Mouse (Mus musculus): ENCODE measurements around the gene Aes. TPM values are rescaled to one million over a fixed set of nuclear protein-coding genes. Genes with fewer than 3 reads are reported as not detected.

Aes gene
- polyA plus RNA-seq, 1 experiment from 2014 or later: 473 TPM

DNA sequence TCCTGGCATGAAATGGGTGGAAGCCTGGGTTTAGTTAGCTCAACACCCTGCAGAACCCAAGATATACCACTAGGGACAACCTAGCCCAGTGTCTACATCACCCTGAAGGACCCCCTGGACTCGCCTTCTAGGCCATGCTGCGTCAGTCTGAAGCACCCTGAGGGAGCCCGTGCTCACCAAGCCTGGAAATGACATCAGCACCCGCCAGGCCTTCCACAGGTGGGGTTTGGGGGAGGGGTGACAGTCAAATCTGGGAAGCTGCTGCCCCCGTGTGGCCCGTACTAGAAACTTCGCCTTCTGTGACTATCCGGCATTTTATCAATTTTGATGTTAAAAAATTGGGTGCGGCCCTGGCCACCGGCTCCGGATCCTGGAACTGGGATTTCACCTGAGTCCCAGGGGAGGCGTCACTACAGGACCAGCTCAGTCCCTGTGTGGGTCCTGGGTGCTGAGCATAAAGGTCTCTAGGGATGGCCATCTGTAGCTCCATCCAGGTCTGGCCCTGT, 7.6 kb upstream of the Aes start:
- Histone ChIP-seq H3K4me2 (ENCODE audit: low read depth, low read length) (no peak overlapping the region), H3K9ac (ENCODE audit: low read depth, low read length) (peak overlapping the region; percentile 60), H3K9me3 (ENCODE audit: control insufficient read depth, low read length) (peaks cover 3% of the 10 kb centered on the region; the same call in 1 of the 2 replicates), H3K4me1 (ENCODE audit: control insufficient read depth, insufficient read depth, low read length) (peaks cover 21% of the 10 kb centered on the region), H3K27me3 (replicated peaks; ENCODE audit: control insufficient read depth, insufficient read depth, low read length) (no peaks in the 10 kb centered on the region), H3K4me3 (ENCODE audit: low read length) (no peak overlapping the region), H3K36me3 (ENCODE audit: control insufficient read depth, insufficient read depth, low read length) (no peaks in the 10 kb centered on the region), H3K27ac (ENCODE audit: low read length) (peak overlapping the region; percentile 83)
- peak; percentile 80 for ATAC-seq
- WGBS: 3% methylated on average over 12 of the region's 12 CpGs

DNA sequence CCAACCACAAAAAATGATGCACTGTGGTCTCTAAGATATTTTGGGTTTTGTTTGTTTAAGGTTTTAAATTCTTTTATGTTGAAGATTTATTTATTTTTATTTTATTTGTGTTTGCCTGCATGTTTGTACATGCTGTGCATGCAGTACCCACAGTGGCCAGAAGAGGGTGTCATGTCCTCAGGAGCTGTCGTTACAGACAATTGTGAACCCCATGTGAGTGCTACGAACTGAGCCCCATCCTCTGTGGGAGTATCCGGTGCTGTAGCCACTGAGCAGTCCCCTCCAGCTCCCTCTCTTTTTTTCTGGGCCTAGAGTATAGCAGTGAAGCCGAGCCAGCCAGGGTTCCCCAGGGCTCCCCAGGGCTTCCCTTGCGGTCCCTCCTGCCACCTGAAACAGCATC, 6.1 kb upstream of the Aes start:
- Histone ChIP-seq H3K27me3 (replicated peaks; ENCODE audit: control insufficient read depth, insufficient read depth, low read length) (no peaks in the 10 kb centered on the region), H3K9me3 (ENCODE audit: control insufficient read depth, low read length) (peaks cover 3% of the 10 kb centered on the region; the same call in 1 of the 2 replicates), H3K4me3 (ENCODE audit: low read length) (no peak overlapping the region), H3K4me2 (ENCODE audit: low read depth, low read length) (no peak overlapping the region), H3K27ac (ENCODE audit: low read length) (no peak overlapping the region), H3K36me3 (ENCODE audit: control insufficient read depth, insufficient read depth, low read length) (no peaks in the 10 kb centered on the region), H3K4me1 (ENCODE audit: control insufficient read depth, insufficient read depth, low read length) (peaks cover 19% of the 10 kb centered on the region), H3K9ac (ENCODE audit: low read depth, low read length) (no peak overlapping the region)
- no peak for ATAC-seq
- 93% methylated on average over 5 of the region's 5 CpGs for WGBS

DNA sequence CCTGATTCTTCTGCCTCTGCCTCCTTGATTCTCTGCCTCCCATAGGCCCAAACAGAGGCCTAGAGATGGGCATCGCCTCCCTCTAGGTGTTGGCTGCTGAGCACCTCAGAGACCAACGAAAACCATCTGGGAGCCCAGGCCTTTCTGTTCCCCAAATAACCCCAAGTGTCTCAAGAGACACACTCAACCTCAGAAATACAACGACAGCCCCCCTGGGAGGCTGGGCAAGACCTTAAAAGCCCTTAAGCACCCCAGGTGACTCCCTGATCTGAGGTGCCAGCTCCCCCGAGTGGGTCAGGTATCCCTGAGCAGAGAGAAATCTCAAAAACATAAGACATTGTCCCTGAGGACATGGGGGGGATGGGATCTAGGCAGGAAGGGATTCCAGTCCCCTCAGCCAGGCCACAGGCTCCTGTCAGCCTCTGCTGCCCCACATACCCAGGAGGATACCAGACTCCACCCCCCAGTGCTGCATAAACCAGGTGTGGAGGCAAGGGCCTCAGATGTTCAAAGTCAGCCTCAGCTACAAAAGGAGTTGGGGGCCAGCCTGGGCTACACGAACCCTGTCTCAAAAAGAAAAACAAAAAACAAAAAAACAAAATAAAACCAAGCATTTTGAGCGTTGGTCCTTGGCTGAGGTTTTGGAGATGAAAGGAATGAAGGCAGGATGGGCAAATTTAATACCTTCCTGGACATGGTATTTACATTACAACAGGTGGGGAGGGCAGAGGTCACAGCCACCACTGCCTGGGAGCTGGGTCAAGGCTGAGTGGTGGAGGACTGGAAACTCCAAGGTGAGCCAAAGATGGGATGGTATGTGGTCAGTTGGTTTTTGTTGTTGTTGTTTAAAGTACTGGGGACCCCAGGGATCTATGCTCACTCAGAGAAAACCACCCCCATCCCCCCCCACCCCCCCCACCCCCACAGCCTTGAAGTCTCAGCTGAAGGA, 5.2 kb upstream of the Aes start:
- no peak overlapping the region for H3K9ac ChIP-seq (ENCODE audit: low read depth, low read length)
- no peak overlapping the region for H3K4me2 ChIP-seq (ENCODE audit: low read depth, low read length)
- 75% methylated on average over 6 of the region's 6 CpGs for WGBS
- H3K36me3 ChIP-seq (ENCODE audit: control insufficient read depth, insufficient read depth, low read length): no peaks in the 10 kb centered on the region
- no peak overlapping the region for H3K4me3 ChIP-seq (ENCODE audit: low read length)
- H3K27me3 ChIP-seq (replicated peaks; ENCODE audit: control insufficient read depth, insufficient read depth, low read length): no peaks in the 10 kb centered on the region
- H3K9me3 ChIP-seq (ENCODE audit: control insufficient read depth, low read length): peaks cover 3% of the 10 kb centered on the region; the same call in 1 of the 2 replicates
- H3K4me1 ChIP-seq (ENCODE audit: control insufficient read depth, insufficient read depth, low read length): peaks cover 23% of the 10 kb centered on the region
- ATAC-seq: no peak
- H3K27ac ChIP-seq (ENCODE audit: low read length): no peak overlapping the region

- Histone ChIP-seq H3K27ac (ENCODE audit: low read length) (no peak overlapping the region), H3K9ac (ENCODE audit: low read depth, low read length) (no peak overlapping the region), H3K9me3 (ENCODE audit: control insufficient read depth, low read length) (peaks cover 3% of the 10 kb centered on the region; the same call in 1 of the 2 replicates), H3K27me3 (replicated peaks; ENCODE audit: control insufficient read depth, insufficient read depth, low read length) (no peaks in the 10 kb centered on the region), H3K4me3 (ENCODE audit: low read length) (no peak overlapping the region), H3K4me2 (ENCODE audit: low read depth, low read length) (no peak overlapping the region), H3K36me3 (ENCODE audit: control insufficient read depth, insufficient read depth, low read length) (no peaks in the 10 kb centered on the region), H3K4me1 (ENCODE audit: control insufficient read depth, insufficient read depth, low read length) (peaks cover 20% of the 10 kb centered on the region)
- 68% methylated on average over 3 of the region's 3 CpGs for WGBS
- ATAC-seq: no peak
Measured at GRCm38 (mm10) chr10:81556282-81556681, 3.0 kb upstream of the Aes start.

- peaks cover 3% of the 10 kb centered on the region; the same call in 1 of the 2 replicates for H3K9me3 ChIP-seq (ENCODE audit: control insufficient read depth, low read length)
- 32% methylated on average over 1 of the region's 1 CpGs for WGBS
- H3K4me1 ChIP-seq (ENCODE audit: control insufficient read depth, insufficient read depth, low read length): peaks cover 22% of the 10 kb centered on the region
Measured at GRCm38 (mm10) chr10:81557491-81557890, 1.8 kb upstream of the Aes start.

DNA sequence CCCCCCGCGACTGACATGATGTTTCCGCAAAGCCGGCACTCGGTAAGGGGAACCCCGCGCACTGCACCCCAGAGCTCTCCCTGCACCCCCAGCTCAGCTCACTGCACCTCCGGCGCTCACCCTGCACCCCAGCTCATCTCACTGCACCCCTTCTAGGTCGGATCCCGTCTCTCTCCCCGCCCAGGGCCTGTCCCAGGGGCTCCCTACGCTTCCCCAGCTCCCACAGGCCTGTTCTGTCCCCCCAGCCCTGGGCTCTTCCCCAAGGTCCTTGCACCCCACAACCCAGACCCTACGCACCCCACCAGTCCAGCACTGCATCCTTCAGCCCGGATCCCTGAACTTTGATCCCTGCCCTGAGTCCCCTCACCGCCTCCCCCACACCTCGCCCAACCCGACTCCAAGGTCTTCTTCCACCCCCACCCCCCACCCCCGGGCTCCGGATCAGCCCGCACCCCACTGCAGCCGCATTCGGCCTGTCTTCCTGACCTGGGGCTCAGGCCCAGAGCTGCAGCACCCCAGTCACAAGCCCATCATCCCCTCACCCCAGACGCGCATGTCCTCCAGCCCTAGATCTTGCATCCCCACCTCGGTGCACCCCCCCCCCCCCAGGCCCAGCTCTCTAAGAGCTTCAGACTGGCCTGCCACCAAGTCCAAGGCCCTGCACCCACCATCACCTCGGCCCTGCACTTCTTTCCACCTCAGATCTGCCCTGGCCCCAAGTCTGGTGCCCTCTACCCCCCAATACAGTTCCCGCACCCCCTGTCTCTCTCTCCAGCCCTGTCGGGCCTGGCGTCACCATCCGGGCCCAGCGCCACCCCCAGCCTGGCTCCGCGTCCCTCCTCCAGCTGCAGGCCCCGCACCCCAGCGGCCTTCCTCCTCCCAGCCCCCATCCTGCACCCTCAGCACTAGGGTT, 595 bp downstream of the Aes start:
- Histone ChIP-seq H3K4me2 (ENCODE audit: low read depth, low read length) (peak overlapping the region; percentile 88), H3K4me3 (ENCODE audit: low read length) (peak overlapping the region; percentile 90), H3K9ac (ENCODE audit: low read depth, low read length) (peak overlapping the region; percentile 98), H3K27me3 (replicated peaks; ENCODE audit: control insufficient read depth, insufficient read depth, low read length) (no peaks in the 10 kb centered on the region), H3K27ac (ENCODE audit: low read length) (peak overlapping the region; percentile 97), H3K36me3 (ENCODE audit: control insufficient read depth, insufficient read depth, low read length) (peaks cover 5% of the 10 kb centered on the region; the same call in 1 of the 2 replicates), H3K4me1 (ENCODE audit: control insufficient read depth, insufficient read depth, low read length) (peaks cover 45% of the 10 kb centered on the region), H3K9me3 (ENCODE audit: control insufficient read depth, low read length) (peaks cover 3% of the 10 kb centered on the region; the same call in 1 of the 2 replicates)
- peak; percentile 47 for ATAC-seq
- WGBS: 2% methylated on average over 34 of the region's 36 CpGs

More at GRCm38 (mm10) chr10:81557491-81557890, 1.8 kb upstream of the Aes start:
- H3K9ac ChIP-seq (ENCODE audit: low read depth, low read length): no peak overlapping the region
- H3K4me2 ChIP-seq (ENCODE audit: low read depth, low read length): no peak overlapping the region
- no peak overlapping the region for H3K4me3 ChIP-seq (ENCODE audit: low read length)
- no peaks in the 10 kb centered on the region for H3K27me3 ChIP-seq (replicated peaks; ENCODE audit: control insufficient read depth, insufficient read depth, low read length)
- no peaks in the 10 kb centered on the region for H3K36me3 ChIP-seq (ENCODE audit: control insufficient read depth, insufficient read depth, low read length)
- no peak overlapping the region for H3K27ac ChIP-seq (ENCODE audit: low read length)
- ATAC-seq: no peak

DNA sequence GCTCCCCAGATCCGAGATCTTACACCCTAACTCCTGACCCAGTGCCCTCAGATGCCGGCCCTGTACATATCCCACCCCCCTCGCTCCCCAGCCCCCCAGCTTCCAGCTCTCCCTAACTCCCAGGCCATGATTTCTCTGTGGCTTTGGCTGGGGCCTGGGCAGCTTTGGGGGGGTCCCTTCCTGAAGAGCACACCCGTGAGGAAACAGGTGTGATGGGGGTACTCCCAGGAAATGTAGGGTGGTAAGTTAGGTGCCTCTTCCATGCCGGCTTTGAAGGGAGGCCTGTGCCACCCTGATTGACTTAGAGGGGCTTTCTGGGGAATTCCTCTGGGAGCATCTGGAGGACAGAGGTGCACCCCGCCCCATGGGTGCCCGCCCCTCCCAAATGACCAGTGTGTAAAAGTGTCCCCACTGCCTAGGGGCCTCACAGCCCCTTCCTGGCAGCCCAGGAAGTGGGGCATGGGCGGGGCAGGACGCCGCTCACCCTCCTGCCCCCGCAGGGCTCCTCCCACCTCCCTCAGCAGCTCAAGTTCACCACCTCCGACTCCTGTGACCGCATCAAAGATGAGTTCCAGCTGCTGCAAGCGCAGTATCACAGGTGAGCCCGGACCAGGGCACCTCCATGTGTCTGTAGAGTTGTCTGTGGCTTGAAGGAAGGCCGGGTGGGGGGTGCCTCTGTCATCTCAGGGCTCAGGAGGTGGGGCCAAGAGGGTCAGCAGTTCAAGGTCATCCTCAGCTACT, 1.6 kb downstream of the Aes start:
- H3K9me3 ChIP-seq (ENCODE audit: control insufficient read depth, low read length): peaks cover 3% of the 10 kb centered on the region; the same call in 1 of the 2 replicates
- WGBS: 9% methylated on average over 16 of the region's 16 CpGs
- H3K4me1 ChIP-seq (ENCODE audit: control insufficient read depth, insufficient read depth, low read length): peaks cover 52% of the 10 kb centered on the region
- H3K27ac ChIP-seq (ENCODE audit: low read length): peak overlapping the region; percentile 97
- peak overlapping the region; percentile 88 for H3K4me2 ChIP-seq (ENCODE audit: low read depth, low read length)
- H3K36me3 ChIP-seq (ENCODE audit: control insufficient read depth, insufficient read depth, low read length): peaks cover 15% of the 10 kb centered on the region
- peak overlapping the region; percentile 90 for H3K4me3 ChIP-seq (ENCODE audit: low read length)
- peak; percentile 44 for ATAC-seq
- peak overlapping the region; percentile 98 for H3K9ac ChIP-seq (ENCODE audit: low read depth, low read length)
- no peaks in the 10 kb centered on the region for H3K27me3 ChIP-seq (replicated peaks; ENCODE audit: control insufficient read depth, insufficient read depth, low read length)

GRCm38 (mm10) chr10:81562411-81562810, 3.1 kb downstream of the Aes start:
- WGBS: 60% methylated on average over 6 of the region's 6 CpGs
- Histone ChIP-seq H3K4me2 (ENCODE audit: low read depth, low read length) (peak overlapping the region; percentile 55), H3K9me3 (ENCODE audit: control insufficient read depth, low read length) (no peaks in the 10 kb centered on the region), H3K27me3 (replicated peaks; ENCODE audit: control insufficient read depth, insufficient read depth, low read length) (no peaks in the 10 kb centered on the region), H3K4me1 (ENCODE audit: control insufficient read depth, insufficient read depth, low read length) (peaks cover 52% of the 10 kb centered on the region), H3K36me3 (ENCODE audit: control insufficient read depth, insufficient read depth, low read length) (peaks cover 21% of the 10 kb centered on the region), H3K27ac (ENCODE audit: low read length) (peak overlapping the region; percentile 9; the same call in 1 of the 2 replicates), H3K4me3 (ENCODE audit: low read length) (peak overlapping the region; percentile 20), H3K9ac (ENCODE audit: low read depth, low read length) (peak overlapping the region; percentile 36)
- no peak for ATAC-seq

Measured in intestine, embryonic 16.5 days (tissue).